Mouse (Mus musculus) hindbrain, embryonic 16.5 days (tissue): ENCODE measurements at regions not wholly inside any gene's neighbourhood (a gene's known extent, or its start where the extent isn't known, plus 50 kb on each side); places are given as distances from the start of the nearest gene placed in this dataset.

Experiments used
- ATAC-seq: fragments of 200-750 bp; cut with Nextera tagmentation; 2 replicates; pipeline ENCODE4 v1.8.0; 2017; ENCODE audit warnings: moderate TSS enrichment, moderate library complexity
- H3K27ac ChIP-seq: fragments of 300-500 bp; sonication (generic); 2 replicates; pipeline ENCODE4 v1.5.1; 2014; ENCODE audit warnings: low read depth, mild to moderate bottlenecking, control low read depth, low read length, moderate library complexity
- H3K27me3 ChIP-seq: fragments of 300-500 bp; sonication (generic); replicated peaks from 2 replicates; pipeline ENCODE4 v1.6.1; 2014; ENCODE audit warnings: low read length; ENCODE audit not compliant: control insufficient read depth, insufficient read depth
- H3K36me3 ChIP-seq: fragments of 300-500 bp; sonication (generic); 2 replicates; pipeline ENCODE4 v1.6.1; 2014; ENCODE audit warnings: mild to moderate bottlenecking, low read length, moderate library complexity, mixed read lengths; ENCODE audit not compliant: control insufficient read depth, insufficient read depth
- H3K4me1 ChIP-seq: fragments of 300-500 bp; sonication (generic); 2 replicates; pipeline ENCODE4 v1.6.1; 2014; ENCODE audit warnings: low read depth, low read length; ENCODE audit not compliant: control insufficient read depth, insufficient read depth
- H3K4me2 ChIP-seq: fragments of 300-500 bp; sonication (generic); 2 replicates; pipeline ENCODE4 v1.6.1; 2014; ENCODE audit warnings: mild to moderate bottlenecking, low read length, control low read depth, moderate library complexity
- H3K4me3 ChIP-seq: fragments of 300-500 bp; sonication (generic); 2 replicates; pipeline ENCODE4 v1.5.1; 2014; ENCODE audit warnings: mild to moderate bottlenecking, low read length, control low read depth, moderate library complexity
- H3K9ac ChIP-seq: fragments of 300-500 bp; sonication (generic); 2 replicates; pipeline ENCODE4 v1.6.1; 2014; ENCODE audit warnings: low read depth, mild to moderate bottlenecking, control low read depth, low read length, moderate library complexity
- H3K9me3 ChIP-seq: fragments of 300-500 bp; sonication (generic); 2 replicates; pipeline ENCODE4 v1.6.1; 2014; ENCODE audit warnings: mild to moderate bottlenecking, low read length, moderate library complexity; ENCODE audit not compliant: control insufficient read depth
- whole genome bisulfite sequencing: fragments of 180-500 bp; shearing (Covaris S2); extraction: QIAGEN DNeasy Blood & Tissue Kit; methylation state at CpG from one replicate; pipeline ENCODE4 v1.1.7; 2014; 5-methylcytosine and 5-hydroxymethylcytosine counted together

GRCm38 (mm10) chr19:35034408-35034807 is 112.2 kb downstream of the Kif20b start:
- WGBS = 88% methylated on average over 3 of the region's 3 CpGs
- no peaks in the 10 kb centered on the region for H3K36me3 ChIP-seq
- H3K4me2 ChIP-seq = no peak overlapping the region
- no peaks in the 10 kb centered on the region for H3K27me3 ChIP-seq
- no peaks in the 10 kb centered on the region for H3K4me1 ChIP-seq
- no peak overlapping the region for H3K4me3 ChIP-seq
- ATAC-seq = no peak
- H3K27ac ChIP-seq = no peak overlapping the region
- H3K9me3 ChIP-seq = no peaks in the 10 kb centered on the region
- no peak overlapping the region for H3K9ac ChIP-seq

DNA sequence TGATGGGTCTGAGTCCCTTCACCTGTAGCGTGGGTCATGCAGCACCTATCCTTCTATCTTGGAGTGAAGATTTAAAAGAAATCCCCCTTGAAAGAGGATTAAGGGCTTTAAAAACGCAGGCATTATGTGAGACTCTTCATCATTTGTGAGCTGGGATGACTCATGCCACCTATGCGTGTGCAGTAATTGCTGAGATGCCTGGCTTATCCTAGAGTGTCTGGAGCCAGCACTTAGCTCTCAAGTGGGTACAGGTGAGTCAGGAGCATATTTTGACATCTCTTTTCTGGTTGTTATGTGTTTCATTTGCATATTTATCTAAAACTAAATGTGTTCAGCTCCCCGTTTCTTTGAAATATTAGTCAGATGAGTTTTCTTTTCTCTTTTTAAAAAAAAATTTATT is 123.4 kb downstream of the Kif20b start:
- Histone ChIP-seq H3K4me2 (no peak overlapping the region), H3K36me3 (no peaks in the 10 kb centered on the region), H3K9ac (no peak overlapping the region), H3K27ac (no peak overlapping the region), H3K4me3 (no peak overlapping the region), H3K4me1 (no peaks in the 10 kb centered on the region), H3K9me3 (no peaks in the 10 kb centered on the region), H3K27me3 (no peaks in the 10 kb centered on the region)
- no peak for ATAC-seq
- WGBS = 83% methylated on average over 4 of the region's 4 CpGs

GRCm38 (mm10) chr19:35066352-35066935 is 144.3 kb downstream of the Kif20b start:
- Histone ChIP-seq H3K27me3 (no peaks in the 10 kb centered on the region), H3K4me2 (no peak overlapping the region), H3K4me1 (no peaks in the 10 kb centered on the region), H3K9me3 (no peaks in the 10 kb centered on the region), H3K36me3 (no peaks in the 10 kb centered on the region), H3K4me3 (no peak overlapping the region), H3K27ac (no peak overlapping the region), H3K9ac (no peak overlapping the region)
- ATAC-seq = no peak
- 63% methylated on average over 3 of the region's 3 CpGs for WGBS

- no peak for ATAC-seq
These were observed 159.0 kb downstream of the Kif20b start for GRCm38 (mm10) chr19:35081126-35081525.

GRCm38 (mm10) chr19:35101244-35101643 is 179.1 kb downstream of the Kif20b start:
- WGBS = 15% methylated on average over 1 of the region's 1 CpGs
- no peak for ATAC-seq
- no peak overlapping the region for H3K4me3 ChIP-seq

More at GRCm38 (mm10) chr19:35081126-35081525, 159.0 kb downstream of the Kif20b start:
- Histone ChIP-seq H3K9me3 (no peaks in the 10 kb centered on the region), H3K36me3 (no peaks in the 10 kb centered on the region), H3K4me3 (no peak overlapping the region), H3K4me2 (no peak overlapping the region), H3K9ac (no peak overlapping the region), H3K4me1 (no peaks in the 10 kb centered on the region), H3K27me3 (no peaks in the 10 kb centered on the region), H3K27ac (no peak overlapping the region)
- 42% methylated on average over 4 of the region's 4 CpGs for WGBS

GRCm38 (mm10) chr19:35114313-35114712 is 192.2 kb downstream of the Kif20b start:
- Histone ChIP-seq H3K4me2 (no peak overlapping the region), H3K9ac (no peak overlapping the region), H3K4me3 (no peak overlapping the region), H3K27ac (no peak overlapping the region), H3K9me3 (no peaks in the 10 kb centered on the region), H3K4me1 (no peaks in the 10 kb centered on the region), H3K36me3 (no peaks in the 10 kb centered on the region), H3K27me3 (no peaks in the 10 kb centered on the region)
- peak; percentile 72; the same call in 1 of the 2 replicates for ATAC-seq
- WGBS = 74% methylated on average over 2 of the region's 2 CpGs

More at GRCm38 (mm10) chr19:35101244-35101643, 179.1 kb downstream of the Kif20b start:
- H3K27me3 ChIP-seq = no peaks in the 10 kb centered on the region
- no peak overlapping the region for H3K27ac ChIP-seq
- no peak overlapping the region for H3K9ac ChIP-seq
- H3K4me2 ChIP-seq = no peak overlapping the region
- H3K9me3 ChIP-seq = no peaks in the 10 kb centered on the region
- H3K4me1 ChIP-seq = no peaks in the 10 kb centered on the region
- no peaks in the 10 kb centered on the region for H3K36me3 ChIP-seq

- WGBS = 17% methylated on average over 4 of the region's 4 CpGs
- no peak for ATAC-seq
- Histone ChIP-seq H3K27ac (no peak overlapping the region), H3K9ac (no peak overlapping the region), H3K9me3 (no peaks in the 10 kb centered on the region), H3K4me3 (no peak overlapping the region), H3K4me2 (no peak overlapping the region), H3K4me1 (no peaks in the 10 kb centered on the region), H3K36me3 (no peaks in the 10 kb centered on the region), H3K27me3 (no peaks in the 10 kb centered on the region)
These were observed 203.1 kb downstream of the Kif20b start for GRCm38 (mm10) chr19:35125278-35125677.

- H3K27ac ChIP-seq = no peak overlapping the region
- H3K4me2 ChIP-seq = no peak overlapping the region
- H3K4me3 ChIP-seq = no peak overlapping the region
- 84% methylated on average over 12 of the region's 12 CpGs for WGBS
- no peaks in the 10 kb centered on the region for H3K4me1 ChIP-seq
- no peaks in the 10 kb centered on the region for H3K36me3 ChIP-seq
- H3K27me3 ChIP-seq = no peaks in the 10 kb centered on the region
- H3K9ac ChIP-seq = no peak overlapping the region
- ATAC-seq = no peak
- H3K9me3 ChIP-seq = no peaks in the 10 kb centered on the region
These were observed 204.5 kb downstream of the Kif20b start for GRCm38 (mm10) chr19:35126594-35127051.

DNA sequence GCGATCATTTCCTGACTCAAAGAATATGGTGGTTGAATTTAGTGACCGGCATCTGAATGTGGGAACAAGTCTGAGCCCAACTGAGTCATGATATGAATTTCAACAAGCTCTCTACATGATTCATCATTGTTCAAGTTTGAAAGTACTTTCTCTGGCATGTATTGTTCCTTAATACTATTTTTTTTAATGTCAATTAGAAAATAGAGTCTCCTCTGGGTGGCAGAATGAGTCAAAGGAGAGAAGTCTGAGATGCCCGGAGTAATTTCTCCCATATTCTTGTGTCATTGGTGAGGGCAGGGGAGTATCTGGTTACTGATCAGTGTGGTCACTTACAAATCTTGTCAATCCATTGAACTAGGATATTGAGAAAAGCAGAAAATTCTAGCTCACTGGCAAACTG is 205.9 kb downstream of the Kif20b start:
- Histone ChIP-seq H3K27me3 (no peaks in the 10 kb centered on the region), H3K9me3 (no peaks in the 10 kb centered on the region), H3K4me3 (no peak overlapping the region), H3K27ac (no peak overlapping the region), H3K4me2 (no peak overlapping the region), H3K9ac (no peak overlapping the region), H3K4me1 (no peaks in the 10 kb centered on the region), H3K36me3 (no peaks in the 10 kb centered on the region)
- WGBS = 73% methylated on average over 3 of the region's 3 CpGs
- no peak for ATAC-seq

- Histone ChIP-seq H3K9me3 (no peaks in the 10 kb centered on the region), H3K4me1 (no peaks in the 10 kb centered on the region), H3K27ac (no peak overlapping the region), H3K36me3 (no peaks in the 10 kb centered on the region), H3K4me3 (no peak overlapping the region), H3K4me2 (no peak overlapping the region), H3K27me3 (no peaks in the 10 kb centered on the region), H3K9ac (no peak overlapping the region)
- ATAC-seq = no peak
These were observed 221.0 kb downstream of the Kif20b start for GRCm38 (mm10) chr19:35143131-35143530.
